Mouse (Mus musculus) testis, adult 2 months (tissue): ENCODE results near the gene Cela1.

Experiments
- CTCF ChIP-seq: fragments of 200-500 bp; IDR thresholded peaks from 2 replicates; pipeline ENCODE4 v1.5.1; 2012; ENCODE audit warnings: low read depth, mild to moderate bottlenecking, inconsistent platforms, low read length, moderate library complexity; ENCODE audit not compliant: control insufficient read depth, insufficient read depth, insufficient replicate concordance
- POLR2A ChIP-seq: fragments of 200-500 bp; IDR thresholded peaks from 2 replicates; pipeline ENCODE4 v1.6.1; 2012; ENCODE audit warnings: low read depth, mild to moderate bottlenecking, inconsistent platforms, low read length, moderate library complexity; ENCODE audit not compliant: control insufficient read depth

DNA sequence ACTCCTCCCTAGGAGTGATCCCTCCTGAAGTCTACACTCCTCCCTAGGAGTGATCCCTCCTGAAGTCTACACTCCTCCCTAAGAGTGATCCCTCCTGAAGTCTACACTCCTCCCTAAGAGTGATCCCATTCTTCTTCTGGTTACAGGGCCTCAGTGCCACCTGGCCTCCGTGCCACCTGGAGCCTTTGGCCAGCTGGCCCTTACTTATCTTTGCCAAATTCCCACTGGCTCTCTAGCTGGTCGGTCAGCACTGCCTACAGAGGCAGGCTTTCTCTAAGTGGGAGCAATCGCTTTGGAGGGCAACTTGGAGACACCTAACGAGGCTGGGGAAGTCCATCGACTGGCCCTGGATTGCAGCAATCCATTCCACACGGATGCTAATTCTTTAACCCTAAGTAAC is 41.6 kb downstream of the Cela1 start:
- no peak for TF ChIP-seq CTCF
- no peak for TF ChIP-seq POLR2A
